Mouse (Mus musculus) inflammation-experienced regulatory T-cells, adult 6 months (primary cell): ENCODE data around the gene Lasp1. TPM values are rescaled to one million over a fixed set of nuclear protein-coding genes. Genes with fewer than 3 reads are reported as not detected.
A peak's percentile ranks its signal among the peaks of the same experiment; 100 is the strongest.
"Not testable (repeated sequence)": the region's sequence is repeated elsewhere in the genome, so short reads cannot be mapped to it uniquely, and the experiment has no call there.

Experiments
- ATAC-seq: one replicate; pipeline ENCODE4 v1.8.0; 2017
- polyA plus RNA-seq, 3 experiments: library from polyadenylated mRNA; unstranded; fragments of 100-300 nt; shearing (Covaris generic); gene quantifications; one replicate each; pipeline ENCODE4 v1.2.1; 2017

Lasp1 gene
- polyA plus RNA-seq, 3 experiments from 2014 or later = 38.6 to 64.7 (median 40.7) TPM

DNA sequence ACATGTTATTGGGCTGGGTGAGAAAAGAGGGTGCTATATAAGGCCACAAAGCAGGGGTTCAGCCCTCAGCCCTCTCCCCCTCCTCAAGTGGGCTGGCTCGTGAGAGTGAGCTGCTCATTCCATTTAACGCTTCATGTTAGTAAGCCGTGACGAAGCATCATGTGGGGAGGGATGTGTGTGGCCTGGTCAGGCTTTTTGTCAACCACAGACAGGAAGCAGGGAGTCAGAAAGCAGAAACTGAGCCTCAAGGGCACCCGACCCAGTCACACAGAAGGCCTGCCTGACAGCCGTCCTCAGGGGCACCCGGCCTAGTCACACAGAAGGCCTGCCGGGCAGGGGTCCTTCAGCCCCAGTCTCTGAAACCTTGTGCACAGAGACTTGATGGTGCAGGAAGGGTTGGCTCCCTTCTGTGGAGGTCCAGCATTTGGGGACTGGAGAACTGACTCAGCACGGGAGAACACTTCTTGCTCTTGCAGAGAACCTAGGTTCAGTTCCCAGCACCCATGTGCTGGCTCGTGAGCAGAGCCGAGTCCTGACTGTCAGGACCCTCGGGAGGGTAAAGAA is 31.2 kb downstream of the Lasp1 start:
- peak; percentile 43 for ATAC-seq

DNA sequence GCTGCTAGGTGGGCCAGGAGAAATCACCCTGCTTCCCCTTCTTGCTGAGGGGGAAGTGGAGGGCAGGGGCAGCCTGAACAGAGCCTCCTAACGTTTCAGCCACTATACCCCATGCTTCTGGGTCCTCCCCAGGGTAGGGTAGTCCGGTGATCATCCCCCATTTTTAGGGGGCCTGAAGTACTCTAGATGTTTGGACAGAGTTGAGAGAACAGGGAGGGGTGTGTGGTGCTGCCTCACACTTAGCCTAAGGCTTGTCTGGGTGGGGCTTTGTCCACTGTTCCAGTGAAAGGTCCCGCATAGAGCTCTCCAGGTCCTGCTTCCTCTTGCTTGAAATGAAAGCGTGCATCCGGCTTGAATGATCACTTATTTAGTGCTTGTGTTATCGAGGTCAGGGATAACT is 31.7 kb downstream of the Lasp1 start:
- ATAC-seq = no peak

DNA sequence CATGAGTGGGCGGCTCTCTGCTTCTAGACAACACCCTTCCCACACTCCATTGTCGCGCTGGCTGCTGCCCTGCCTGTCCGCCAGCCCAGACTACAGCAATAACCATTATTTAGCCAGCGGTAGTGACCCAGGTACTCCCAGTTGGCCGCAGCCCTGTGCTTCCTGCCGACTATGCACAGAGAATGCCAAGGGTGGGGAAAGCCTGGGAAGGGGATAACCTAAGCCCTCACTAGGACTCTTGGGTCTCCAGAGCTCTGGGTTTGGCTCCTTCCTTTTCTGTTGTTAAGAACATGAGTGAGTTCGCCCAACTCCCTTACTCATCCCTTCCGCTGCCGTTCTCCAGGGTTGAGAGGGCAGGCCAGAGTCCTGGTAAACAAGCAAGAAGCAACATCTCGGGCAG is 33.2 kb downstream of the Lasp1 start:
- no peak for ATAC-seq

DNA sequence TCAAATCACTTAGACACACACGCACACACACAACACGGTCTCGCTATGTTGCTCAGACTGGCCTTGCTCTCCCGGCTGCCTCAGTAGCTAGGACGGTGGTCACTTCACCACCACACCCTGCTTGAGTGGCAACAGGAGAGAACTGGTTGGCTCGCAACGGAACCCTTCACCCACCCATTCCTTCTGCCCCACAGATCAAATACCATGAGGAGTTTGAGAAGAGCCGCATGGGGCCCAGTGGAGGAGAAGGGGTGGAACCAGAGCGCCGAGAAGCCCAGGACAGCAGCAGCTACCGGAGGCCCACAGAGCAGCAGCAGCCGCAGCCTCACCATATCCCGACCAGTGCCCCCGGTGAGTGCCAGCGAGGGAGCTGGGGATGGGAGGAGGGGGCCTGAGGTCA is 34.6 kb downstream of the Lasp1 start:
- no peak for ATAC-seq

DNA sequence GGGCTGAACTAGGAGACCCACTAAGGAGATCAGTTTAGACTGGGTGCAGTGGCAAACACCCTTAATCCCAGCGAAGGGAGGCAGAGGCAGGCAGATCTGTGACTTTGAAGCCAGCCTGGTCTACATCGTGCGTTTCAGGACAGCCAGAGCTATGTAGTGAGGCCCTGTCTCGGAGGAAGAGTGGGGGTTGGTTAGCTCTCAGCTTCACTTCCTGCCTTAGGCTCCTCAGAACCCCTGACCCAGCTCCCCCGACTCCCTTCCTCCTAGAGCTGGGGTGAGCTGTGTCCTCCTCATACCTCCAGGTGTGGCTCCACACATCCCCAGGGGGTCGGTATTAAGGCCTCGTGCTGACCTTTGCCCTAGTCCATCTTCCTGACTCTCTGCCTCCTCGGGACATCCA is 37.7 kb downstream of the Lasp1 start:
- peak; percentile 40 for ATAC-seq

DNA sequence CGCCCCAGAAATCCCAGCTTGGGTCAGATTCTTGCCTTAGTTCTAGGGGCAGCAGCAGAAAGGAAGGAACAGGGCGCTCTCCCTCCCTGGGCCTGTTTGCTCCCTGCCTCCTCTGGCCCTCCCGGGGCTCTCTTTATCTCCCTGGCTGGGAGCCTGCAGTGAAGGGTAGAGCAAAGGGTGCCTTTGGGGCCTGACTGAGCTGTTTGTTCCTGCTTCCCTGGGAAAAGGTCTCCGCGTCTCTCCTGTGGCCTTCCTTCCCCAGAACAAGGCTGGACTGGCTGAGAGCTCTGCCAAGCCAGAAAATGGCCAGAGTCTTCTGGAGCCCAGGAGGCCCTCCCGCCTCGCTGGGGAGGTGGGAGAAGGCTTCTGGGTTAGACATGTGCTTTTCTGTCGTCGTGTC is 38.3 kb downstream of the Lasp1 start:
- ATAC-seq = not testable (repeated sequence)

DNA sequence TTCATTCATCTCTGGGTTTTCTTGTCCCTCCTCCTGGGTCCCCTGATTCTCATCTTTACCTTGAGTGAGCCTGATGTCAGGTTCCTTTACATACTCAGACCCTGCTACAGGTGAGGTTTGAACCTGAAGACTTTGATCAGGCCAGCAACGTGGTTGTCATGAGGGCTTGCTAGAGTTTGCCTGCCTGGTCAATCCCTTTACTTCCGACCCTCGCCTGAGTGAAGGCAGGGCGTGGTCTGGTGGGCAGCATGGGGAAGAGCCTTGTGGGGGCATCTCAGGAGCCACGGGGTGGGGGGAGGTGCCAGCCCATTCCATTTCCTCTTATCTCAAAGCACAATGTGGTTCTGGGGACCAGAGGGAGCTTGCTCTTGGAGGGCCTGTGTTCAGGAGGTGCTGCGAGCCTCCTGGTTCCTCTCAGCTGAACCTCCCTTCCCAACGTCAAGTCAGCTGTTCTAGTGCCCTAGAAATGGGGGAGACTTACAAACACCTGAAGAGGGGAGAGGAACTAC is 38.9 kb downstream of the Lasp1 start:
- no peak for ATAC-seq

DNA sequence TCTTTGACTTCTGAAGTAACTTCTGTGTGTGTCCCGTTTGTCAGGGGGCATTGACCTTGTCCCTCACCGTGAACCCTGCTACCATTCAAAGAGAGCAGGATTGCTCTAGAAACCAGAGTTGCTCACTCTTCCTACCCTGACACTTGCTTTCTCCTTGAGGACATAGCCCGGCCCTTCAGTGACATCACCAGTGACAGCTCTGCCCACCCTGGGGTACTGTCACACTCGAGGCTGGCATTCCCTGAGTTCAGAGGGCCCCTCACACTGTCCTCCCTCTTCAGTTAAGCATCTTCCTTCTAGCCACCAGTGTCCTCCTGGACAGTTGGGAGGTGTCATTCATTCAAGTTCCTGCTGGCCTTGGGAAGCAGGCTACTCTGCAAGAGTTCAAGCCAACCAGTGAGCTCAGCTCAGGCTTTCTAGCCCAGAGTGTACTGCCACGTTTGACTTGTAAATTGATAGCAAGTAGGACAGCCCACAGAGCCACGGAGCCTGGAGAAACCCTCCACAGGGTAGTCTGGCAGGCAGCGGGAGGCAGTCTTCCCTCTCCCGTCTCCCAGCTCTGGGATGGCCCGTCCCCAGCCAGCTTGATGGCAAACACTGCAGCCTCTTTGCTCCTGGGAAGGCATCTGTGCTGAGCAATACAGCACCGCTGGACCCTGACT is 40.1 kb downstream of the Lasp1 start:
- ATAC-seq = no peak

DNA sequence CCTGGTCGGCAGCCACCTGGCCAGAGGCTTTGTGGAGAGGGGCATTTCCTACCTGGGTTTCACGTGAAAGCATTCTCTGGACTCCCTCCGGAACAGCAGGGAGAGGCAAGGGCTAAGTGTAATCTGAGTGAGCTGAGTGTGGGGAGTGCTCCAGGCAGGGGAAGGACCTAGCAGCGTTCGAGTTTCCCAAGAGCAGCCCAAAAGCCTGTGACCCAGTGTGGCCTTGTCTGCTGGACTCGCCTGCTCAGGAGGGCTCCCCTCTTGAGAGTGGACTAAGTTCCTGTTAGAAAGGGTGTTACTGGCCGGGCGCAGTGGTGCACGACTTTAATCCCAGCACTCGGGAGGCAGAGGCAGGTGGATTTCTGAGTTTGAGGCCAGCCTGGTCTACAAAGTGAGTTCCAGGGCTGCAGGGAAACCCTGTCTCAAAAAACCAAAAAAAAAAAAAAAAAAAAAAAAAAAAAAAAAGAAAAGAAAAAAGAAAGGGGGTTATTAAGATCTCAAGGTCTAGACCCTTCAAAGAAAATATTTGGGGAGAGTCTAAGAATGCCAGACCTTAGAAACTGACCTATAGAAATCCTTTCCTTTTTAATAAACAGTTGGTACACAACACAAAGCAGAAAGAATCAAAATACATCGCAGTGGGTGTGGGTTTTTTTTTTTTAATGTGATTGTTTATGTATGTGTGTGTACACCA is 40.8 kb downstream of the Lasp1 start:
- no peak for ATAC-seq

DNA sequence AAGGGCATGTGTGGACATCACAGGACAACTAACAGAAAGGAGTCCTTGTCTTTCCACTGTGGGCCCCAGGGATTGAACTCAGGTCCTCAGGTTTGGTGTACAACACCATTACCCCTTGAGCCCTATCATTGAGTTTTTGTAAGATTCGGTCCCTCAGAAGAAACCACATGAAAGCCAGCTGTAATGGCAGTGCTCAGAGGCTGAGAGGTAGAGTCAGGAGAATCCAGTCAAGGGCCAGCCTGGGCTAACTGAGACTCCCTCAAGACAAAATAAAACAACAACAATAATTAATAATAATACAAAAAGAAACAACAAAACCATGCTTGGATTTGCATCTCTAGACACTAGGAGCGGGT is 41.3 kb downstream of the Lasp1 start:
- ATAC-seq = no peak

DNA sequence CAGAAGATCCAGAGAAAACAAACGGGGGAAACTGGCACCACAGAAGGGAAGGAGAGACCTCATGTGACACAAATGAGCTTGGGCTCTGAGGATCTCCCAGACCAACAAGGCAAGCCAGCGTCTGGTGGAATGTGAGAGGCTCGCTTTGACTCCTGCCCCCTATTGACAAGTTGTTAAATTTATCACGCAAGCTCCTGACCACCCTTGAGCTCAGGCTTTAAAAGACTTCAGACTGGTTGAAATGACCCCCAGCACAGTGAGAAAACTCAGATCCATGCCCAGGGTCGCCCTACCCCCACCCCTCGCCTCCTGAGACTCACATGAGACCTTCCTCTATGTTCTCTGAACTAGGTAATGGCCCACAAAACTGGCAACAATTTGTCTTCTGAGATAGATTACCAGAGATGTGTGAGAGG is 41.7 kb downstream of the Lasp1 start, which contains the start of gene B230217C12Rik:
B230217C12Rik (plus strand) TSS at position 242 of the 416 bp plus-strand sequence.
- ATAC-seq = no peak

DNA sequence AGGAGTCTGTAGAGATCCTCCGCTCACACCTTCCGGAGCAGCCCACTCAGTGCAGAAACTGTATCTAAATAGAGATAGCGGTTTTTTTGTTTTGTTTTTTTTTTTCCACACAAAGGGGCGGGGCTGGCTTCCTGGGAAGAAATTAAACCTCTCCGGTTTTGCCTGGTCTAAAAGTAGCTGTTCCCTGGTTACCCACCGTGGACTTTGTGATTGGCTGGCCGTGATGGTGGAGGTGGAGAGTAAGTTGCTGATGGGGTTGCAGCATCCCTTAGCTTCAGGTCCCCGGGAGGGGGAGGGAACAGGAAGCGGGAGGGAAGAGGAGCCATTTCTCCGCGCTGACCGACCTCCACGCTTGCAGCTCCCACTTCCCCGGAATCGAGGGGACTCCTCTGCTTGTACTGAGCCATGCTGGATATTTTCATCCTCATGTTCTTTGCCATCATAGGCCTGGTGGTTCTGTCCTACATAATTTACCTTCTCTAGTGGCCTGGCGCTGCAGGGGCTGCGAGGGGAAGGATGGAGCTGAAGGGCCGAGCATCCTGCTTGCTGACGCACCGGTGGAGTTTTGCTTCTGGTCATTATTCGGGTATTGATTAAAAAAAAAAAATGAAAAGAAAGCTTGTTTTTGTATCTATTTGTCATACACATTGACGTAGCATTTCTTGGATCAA is 42.3 kb downstream of the Lasp1 start:
- ATAC-seq = peak; percentile 48

DNA sequence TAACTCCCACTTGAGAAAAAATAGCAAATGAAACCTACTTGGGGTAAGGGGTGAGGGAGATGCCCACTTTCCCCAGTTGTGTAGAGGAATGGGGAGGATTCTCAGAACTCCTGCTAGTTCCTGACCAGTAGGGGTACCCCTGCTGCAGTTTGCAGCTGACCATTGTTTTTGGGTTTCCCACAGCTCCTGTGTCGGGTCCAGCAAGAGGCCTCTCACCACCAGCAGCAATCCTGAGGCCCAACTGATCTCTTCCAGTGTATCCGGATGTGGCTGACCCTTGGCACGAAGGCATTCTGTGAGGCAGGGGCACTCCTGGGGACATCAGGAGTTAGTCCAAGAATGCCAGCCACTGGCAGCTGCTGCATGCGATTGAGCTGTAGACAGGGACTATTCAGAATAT is 43.2 kb downstream of the Lasp1 start:
- ATAC-seq = no peak

DNA sequence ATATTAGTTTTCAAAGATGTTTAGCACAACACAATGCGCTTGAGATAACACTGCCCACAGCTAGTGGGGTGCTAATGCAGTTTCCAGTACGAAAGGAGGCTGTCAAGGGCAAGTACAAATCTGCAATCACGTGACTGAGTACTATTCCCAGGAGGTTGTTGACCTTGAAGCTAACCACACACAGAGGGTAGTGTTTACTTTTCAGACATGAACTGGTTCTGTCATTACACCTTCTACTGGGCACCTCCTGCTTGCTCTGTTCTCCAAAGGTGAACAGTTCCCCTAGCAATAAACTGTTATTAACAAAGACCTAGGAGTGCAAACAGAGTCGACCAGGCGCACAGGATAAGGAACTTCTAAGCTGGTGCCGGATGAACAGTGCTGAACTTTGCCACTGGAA is 51.6 kb downstream of the Lasp1 start:
- ATAC-seq = no peak

DNA sequence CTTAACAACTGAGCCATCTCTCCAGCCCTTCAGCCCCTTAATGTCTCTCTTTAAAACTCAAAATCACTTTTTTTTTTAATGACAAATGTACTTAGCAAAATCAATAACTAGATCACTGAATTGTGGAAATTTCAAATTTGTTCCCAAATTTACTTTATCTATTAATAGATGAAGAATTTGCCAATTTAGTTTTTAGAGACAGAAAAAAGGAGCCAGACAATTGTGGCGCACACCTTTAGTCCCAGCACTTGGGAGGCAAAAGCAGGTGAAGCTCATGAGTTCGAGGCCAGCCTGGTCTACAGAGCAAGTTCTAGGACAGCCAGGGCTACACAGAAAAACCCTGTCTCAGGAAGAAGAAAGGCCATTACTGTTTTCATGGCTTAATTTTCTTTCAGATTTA is 52.8 kb downstream of the Lasp1 start:
- ATAC-seq = no peak

DNA sequence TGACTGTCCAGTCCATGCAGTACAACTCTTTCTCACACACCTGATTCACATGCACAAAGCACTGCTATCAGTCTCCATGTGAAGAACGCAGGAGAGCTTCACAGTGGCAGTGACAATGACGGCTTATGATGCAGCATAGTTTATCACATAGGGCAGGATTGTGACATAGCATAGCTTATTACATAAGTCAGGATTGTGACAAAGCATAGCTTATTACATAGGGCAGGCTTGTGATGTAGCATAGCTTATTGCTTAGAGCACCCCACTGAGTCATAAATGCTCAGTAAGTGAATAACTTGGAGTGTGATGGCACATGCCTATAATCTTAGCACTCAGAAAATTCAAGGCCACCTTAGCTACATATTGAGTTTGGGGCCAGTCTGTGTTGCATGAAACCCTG is 56.7 kb downstream of the Lasp1 start:
- ATAC-seq = no peak

DNA sequence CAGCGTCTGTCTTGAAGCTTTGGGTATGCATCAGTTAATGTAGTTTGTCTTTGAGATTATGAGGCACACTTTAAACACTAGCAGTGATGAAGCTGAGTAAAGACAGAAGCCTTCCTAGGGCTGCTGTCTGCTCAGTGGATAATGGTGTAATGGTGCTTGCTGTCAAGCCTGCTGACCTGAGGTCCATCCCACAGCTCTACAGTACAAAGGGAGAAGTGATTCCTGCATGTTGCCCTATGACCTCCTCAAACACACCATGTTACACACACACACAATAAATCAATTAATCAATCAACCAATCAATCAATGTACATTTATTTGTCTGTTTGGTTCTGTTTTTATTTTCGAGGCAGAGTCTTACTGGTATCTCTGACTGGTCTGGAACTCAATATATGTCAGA is 63.3 kb downstream of the Lasp1 start:
- ATAC-seq = no peak

DNA sequence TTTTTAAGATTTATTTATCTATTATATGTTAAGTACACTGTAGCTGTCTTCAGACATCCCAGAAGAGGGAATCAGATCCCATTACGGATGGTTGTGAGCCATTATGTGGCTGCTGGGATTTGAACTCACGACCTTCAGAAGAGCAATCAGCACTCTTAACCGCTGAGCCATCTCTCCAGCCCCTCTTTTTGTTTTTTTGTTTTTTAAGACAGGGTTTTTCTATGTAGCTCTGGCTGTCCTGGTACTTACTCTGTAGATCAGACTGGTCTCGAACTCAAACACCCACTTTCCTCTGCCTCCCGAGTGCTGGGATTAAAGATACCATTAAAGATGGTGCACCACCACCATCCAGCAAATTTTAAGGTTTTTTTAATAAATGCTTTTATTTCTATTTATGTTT is 66.6 kb downstream of the Lasp1 start:
- no peak for ATAC-seq

DNA sequence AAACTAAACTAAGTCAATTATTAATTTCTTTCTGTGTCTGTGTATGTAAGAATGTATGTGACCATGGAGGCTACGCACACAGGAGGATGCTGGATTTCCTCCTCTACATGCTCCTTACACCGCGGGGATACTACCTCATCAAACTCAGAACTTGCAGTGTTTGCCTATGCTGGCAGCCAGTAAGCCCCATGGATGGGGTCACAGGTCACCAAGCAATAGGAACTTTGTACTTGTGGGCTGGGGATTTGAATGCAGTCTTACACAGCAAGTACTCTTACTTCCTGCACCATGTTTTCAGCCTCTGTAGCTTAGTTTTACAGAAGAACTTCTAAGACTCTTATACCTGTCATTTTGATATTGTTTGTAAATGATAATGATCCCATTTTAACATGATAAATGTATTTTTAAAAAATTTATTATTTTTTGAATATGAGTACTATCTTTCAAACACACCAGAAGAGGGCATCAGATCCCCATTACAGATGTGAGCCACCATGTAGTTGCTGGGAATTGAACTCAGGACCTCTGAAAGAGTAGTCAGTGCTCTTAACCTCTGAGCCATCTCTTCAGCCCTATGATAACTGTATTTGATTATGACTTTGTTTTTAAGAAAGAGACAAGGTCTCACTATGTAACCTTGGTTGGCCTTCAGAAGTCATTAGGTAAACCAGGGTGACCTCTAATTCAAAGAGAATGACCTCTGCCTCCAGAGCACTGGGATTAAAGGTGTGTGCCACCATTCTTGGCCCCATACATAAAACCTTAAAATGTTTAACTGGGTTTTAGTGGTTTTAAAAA is 67.5 kb downstream of the Lasp1 start:
- no peak for ATAC-seq

DNA sequence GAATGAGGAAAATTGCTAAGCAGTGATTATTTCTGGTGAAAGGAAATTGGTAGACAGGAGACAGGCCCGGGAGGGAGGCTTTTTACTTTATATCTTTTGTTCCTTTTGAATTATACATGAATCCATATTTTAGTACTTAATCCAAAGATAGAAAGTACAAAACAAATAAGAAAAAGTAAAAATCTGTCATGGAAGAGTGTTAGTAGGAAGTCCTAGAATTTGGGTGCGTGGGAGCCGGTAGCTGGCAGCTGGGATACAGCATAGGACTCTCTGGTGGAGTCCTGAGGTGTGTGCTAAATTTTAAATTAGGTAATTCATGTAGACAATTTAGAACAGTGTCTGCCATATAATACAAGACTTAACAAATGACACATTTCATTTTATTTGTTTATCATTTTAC is 68.8 kb downstream of the Lasp1 start:
- ATAC-seq = no peak

DNA sequence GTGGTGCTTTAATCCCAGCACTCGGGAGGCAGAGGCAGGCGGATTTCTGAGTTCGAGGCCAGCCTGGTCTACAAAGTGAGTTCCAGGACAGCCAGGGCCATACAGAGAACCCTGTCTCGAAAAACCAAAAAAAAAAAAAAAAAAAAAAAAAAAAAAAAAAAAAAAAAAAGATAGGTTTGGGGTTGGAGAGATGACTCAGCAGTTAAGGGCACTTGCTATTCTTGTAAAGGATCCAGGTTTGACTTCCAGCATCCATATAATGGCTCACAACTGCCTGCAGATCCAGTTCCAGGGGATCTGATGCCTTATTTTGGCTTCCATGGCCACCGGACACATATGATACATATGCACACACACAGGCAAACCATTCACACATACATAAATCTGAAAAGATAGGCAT is 73.6 kb downstream of the Lasp1 start:
- not testable (repeated sequence) for ATAC-seq

DNA sequence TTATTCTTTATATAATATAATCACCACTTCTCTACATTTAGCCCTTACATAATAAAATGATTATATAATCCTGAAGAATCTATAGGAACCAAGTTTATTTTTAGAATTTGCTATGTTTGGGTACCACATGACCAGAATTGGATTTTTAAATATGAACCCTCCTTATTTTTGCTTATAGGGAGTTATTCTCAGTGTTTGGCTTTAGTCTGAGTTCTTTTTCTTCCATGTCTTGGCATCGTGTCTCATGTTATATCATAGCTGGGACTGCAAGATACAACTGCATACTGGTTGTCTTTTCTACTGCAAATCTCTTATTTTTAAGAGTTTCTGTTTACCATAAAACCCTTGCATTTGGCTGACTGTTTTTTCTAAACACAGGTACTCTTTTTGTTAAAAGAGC is 75.6 kb downstream of the Lasp1 start:
- no peak for ATAC-seq

DNA sequence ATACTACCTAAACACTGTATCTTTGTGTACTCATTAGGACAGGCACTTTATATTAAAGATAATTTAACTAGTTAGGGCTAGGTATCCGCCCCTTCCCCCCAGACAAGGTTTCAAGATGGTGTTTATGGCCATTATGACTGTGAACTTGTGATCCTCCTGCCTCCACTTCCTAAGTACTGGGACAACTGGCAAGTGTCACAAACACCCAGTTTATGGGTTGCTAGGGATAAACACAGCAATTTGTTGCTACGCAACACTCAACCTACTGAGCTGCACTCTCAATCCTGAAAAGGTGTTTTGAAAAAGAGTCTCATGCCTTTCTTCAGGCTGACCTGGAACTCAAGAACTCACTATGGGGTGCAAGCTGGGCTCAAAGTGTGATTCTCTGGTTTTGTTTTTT is 78.5 kb downstream of the Lasp1 start:
- no peak for ATAC-seq
